Mouse (Mus musculus) neural tube, embryonic 13.5 days (tissue): ENCODE results near the gene Ntpcr. TPM values are rescaled to one million over a fixed set of nuclear protein-coding genes. Genes with fewer than 3 reads are reported as not detected.

Experiments used
- ATAC-seq: fragments of 200-750 bp; cut with Nextera tagmentation; 2 replicates; pipeline ENCODE4 v1.8.0; 2017; ENCODE audit warnings: low read depth, mild to moderate bottlenecking, moderate TSS enrichment, moderate library complexity
- H3K27ac ChIP-seq: fragments of 300-500 bp; sonication (generic); replicated peaks from 2 replicates; pipeline ENCODE4 v1.5.1; 2015; ENCODE audit warnings: moderate library complexity, mild to moderate bottlenecking, inconsistent platforms
- H3K27me3 ChIP-seq: fragments of 300-500 bp; sonication (generic); 2 replicates; pipeline ENCODE4 v1.6.1; 2015; ENCODE audit warnings: mild to moderate bottlenecking, inconsistent platforms
- H3K36me3 ChIP-seq: fragments of 300-500 bp; sonication (generic); 2 replicates; pipeline ENCODE4 v1.6.1; 2015; ENCODE audit warnings: mild to moderate bottlenecking, inconsistent platforms
- H3K4me1 ChIP-seq: fragments of 300-500 bp; sonication (generic); replicated peaks from 2 replicates; pipeline ENCODE4 v1.6.1; 2015; ENCODE audit warnings: inconsistent platforms
- H3K4me2 ChIP-seq: fragments of 300-500 bp; sonication (generic); 2 replicates; pipeline ENCODE4 v1.6.1; 2015; ENCODE audit warnings: inconsistent platforms, mild to moderate bottlenecking, moderate library complexity
- H3K4me3 ChIP-seq: fragments of 300-500 bp; sonication (generic); 2 replicates; pipeline ENCODE4 v1.5.1; 2015; ENCODE audit warnings: mild to moderate bottlenecking, inconsistent platforms
- H3K9ac ChIP-seq: fragments of 300-500 bp; sonication (generic); 2 replicates; pipeline ENCODE4 v1.6.1; 2015; ENCODE audit warnings: moderate library complexity, mild to moderate bottlenecking, inconsistent platforms
- H3K9me3 ChIP-seq: fragments of 300-500 bp; sonication (generic); 2 replicates; pipeline ENCODE4 v1.6.1; 2016; ENCODE audit warnings: inconsistent platforms
- WGBS: fragments of 180-500 bp; shearing (Covaris S2); methylation state at CpG from one replicate; pipeline ENCODE4 v1.1.7; 2015; 5-methylcytosine and 5-hydroxymethylcytosine counted together
- polyA plus RNA-seq: library from polyadenylated mRNA; unstranded; fragments of >200 nt; fragmentation: Nextera tagmentation; extraction: Ambion mirVana; gene quantifications from 2 replicates; pipeline ENCODE4 v1.2.1, GENCODE M21; 2015

The Ntpcr gene
- polyA plus RNA-seq, 1 experiment from 2014 or later = 32.9 TPM

GRCm38 (mm10) chr8:125779656-125780055 is 49.9 kb downstream of the Ntpcr start:
- ATAC-seq = no peak
- Histone ChIP-seq H3K4me2 (no peak overlapping the region), H3K4me1 (no peaks in the 10 kb centered on the region), H3K27ac (no peak overlapping the region), H3K27me3 (no peaks in the 10 kb centered on the region), H3K36me3 (no peaks in the 10 kb centered on the region), H3K4me3 (no peak overlapping the region), H3K9me3 (no peaks in the 10 kb centered on the region), H3K9ac (no peak overlapping the region)
- 66% methylated on average over 8 of the region's 8 CpGs for WGBS

GRCm38 (mm10) chr8:125782161-125782560 is 52.4 kb downstream of the Ntpcr start:
- Histone ChIP-seq H3K9ac (no peak overlapping the region), H3K4me3 (no peak overlapping the region), H3K4me2 (no peak overlapping the region), H3K27me3 (no peaks in the 10 kb centered on the region), H3K27ac (no peak overlapping the region), H3K9me3 (no peaks in the 10 kb centered on the region), H3K4me1 (no peaks in the 10 kb centered on the region), H3K36me3 (no peaks in the 10 kb centered on the region)
- ATAC-seq = no peak
- 52% methylated on average over 3 of the region's 3 CpGs for WGBS

GRCm38 (mm10) chr8:125786886-125787285 is 57.1 kb downstream of the Ntpcr start:
- Histone ChIP-seq H3K4me1 (no peaks in the 10 kb centered on the region), H3K4me2 (no peak overlapping the region), H3K9me3 (no peaks in the 10 kb centered on the region), H3K4me3 (no peak overlapping the region), H3K36me3 (no peaks in the 10 kb centered on the region), H3K27ac (no peak overlapping the region), H3K27me3 (no peaks in the 10 kb centered on the region), H3K9ac (no peak overlapping the region)
- 85% methylated on average over 7 of the region's 7 CpGs for WGBS
- ATAC-seq = no peak

- Histone ChIP-seq H3K4me2 (no peak overlapping the region), H3K4me1 (no peaks in the 10 kb centered on the region), H3K9ac (no peak overlapping the region), H3K9me3 (no peaks in the 10 kb centered on the region), H3K27ac (no peak overlapping the region), H3K36me3 (no peaks in the 10 kb centered on the region), H3K4me3 (no peak overlapping the region), H3K27me3 (no peaks in the 10 kb centered on the region)
- no peak for ATAC-seq
- 78% methylated on average over 9 of the region's 9 CpGs for WGBS
Observed at GRCm38 (mm10) chr8:125792816-125793455, 63.2 kb downstream of the Ntpcr start.

GRCm38 (mm10) chr8:125795341-125795740 is 65.6 kb downstream of the Ntpcr start:
- 91% methylated on average over 2 of the region's 2 CpGs for WGBS
- Histone ChIP-seq H3K27ac (no peak overlapping the region), H3K36me3 (no peaks in the 10 kb centered on the region), H3K27me3 (no peaks in the 10 kb centered on the region), H3K9ac (no peak overlapping the region), H3K9me3 (no peaks in the 10 kb centered on the region), H3K4me3 (no peak overlapping the region), H3K4me1 (no peaks in the 10 kb centered on the region), H3K4me2 (no peak overlapping the region)
- ATAC-seq = no peak

- Histone ChIP-seq H3K4me2 (no peak overlapping the region), H3K36me3 (no peaks in the 10 kb centered on the region), H3K4me1 (no peaks in the 10 kb centered on the region), H3K4me3 (no peak overlapping the region), H3K27ac (no peak overlapping the region), H3K9ac (no peak overlapping the region), H3K27me3 (no peaks in the 10 kb centered on the region), H3K9me3 (no peaks in the 10 kb centered on the region)
- ATAC-seq = no peak
- WGBS = 86% methylated on average over 2 of the region's 2 CpGs
Observed at GRCm38 (mm10) chr8:125796970-125797369, 67.2 kb downstream of the Ntpcr start.

Other genes starting within 250 kb of the Ntpcr start
- gene Sipa1l2, start 160.2 kb upstream of the Ntpcr start, polyA plus RNA-seq = 19.7 and 22.9 TPM in 2 replicates
- gene Map10, start 60.1 kb upstream of the Ntpcr start, polyA plus RNA-seq = 7.0 and 8.5 TPM in 2 replicates
- 2.8 and 3.7 TPM in 2 replicates for gene Pcnx2, start 168.4 kb downstream of the Ntpcr start, polyA plus RNA-seq
- gene Map3k21, start 180.5 kb downstream of the Ntpcr start, polyA plus RNA-seq = 0.18 and 0.24 TPM in 2 replicates